Mouse (Mus musculus) mouse embryonic stem cell (cell line): ENCODE results near the gene Emx2.

Source experiments
- in situ Hi-C, 2 experiments: fragments of 300-500 bp; cut with MboI; formaldehyde crosslinking; loops; 1 replicate in 1 of 2; 3 replicates in 1 of 2; pipeline ENCODE4 v1.14.3; 2019 to 2020; ENCODE audit warnings: low sequenced_read_pairs in 2 of 2, low pct_unique_long_range_greater_than_20kb in 1 of 2, mixed read lengths in 1 of 2; ENCODE audit not compliant: unreplicated experiment in 1 of 2

The Emx2 gene

GRCm38 (mm10) chr19:59457951-59458742 is at the start of gene Emx2:
TSS of gene Emx2 (plus strand) at chr19:59458372.
- in situ Hi-C loops: loop anchor here (25.0 kb wide), 1 partner anchor 704 kb away; no protein-coding TSS in a partner anchor

DNA sequence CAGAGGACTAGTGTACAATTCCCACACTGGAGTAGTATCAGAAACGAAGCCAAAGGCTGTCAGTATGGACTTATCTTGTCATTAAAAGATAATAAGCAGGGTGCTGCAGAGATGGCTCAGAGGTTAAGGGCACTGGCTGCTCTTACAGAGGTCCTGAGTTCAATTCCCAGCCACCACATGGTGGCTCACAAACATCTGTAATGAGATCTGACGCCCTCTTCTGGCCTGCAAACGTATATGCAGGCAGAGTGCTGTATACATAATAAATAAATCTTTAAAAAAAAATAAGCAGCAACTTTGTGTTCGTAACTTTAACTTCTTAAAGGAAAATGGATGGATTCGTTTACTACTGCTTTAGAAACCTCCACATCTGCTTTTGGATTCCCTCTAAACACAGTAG is 44.0 kb upstream of the Emx2 start:
- in situ Hi-C loops: loop anchor here in 1 of 2 experiments (25.0 kb wide), 1 partner anchor 923 kb away; no protein-coding TSS in a partner anchor

GRCm38 (mm10) chr19:59418024-59418423 is 40.1 kb upstream of the Emx2 start:
- in situ Hi-C loops: loop anchor here in 1 of 2 experiments (25.0 kb wide), 1 partner anchor 919 kb away; no protein-coding TSS in a partner anchor

- in situ Hi-C loops: loop anchor here in 1 of 2 experiments (25.0 kb wide), 1 partner anchor 919 kb away; no protein-coding TSS in a partner anchor
Observed at GRCm38 (mm10) chr19:59418671-59419070, 39.5 kb upstream of the Emx2 start.

GRCm38 (mm10) chr19:59422393-59422792 is 35.8 kb upstream of the Emx2 start:
- in situ Hi-C loops: loop anchor here in 1 of 2 experiments (25.0 kb wide), 1 partner anchor 915 kb away; no protein-coding TSS in a partner anchor

DNA sequence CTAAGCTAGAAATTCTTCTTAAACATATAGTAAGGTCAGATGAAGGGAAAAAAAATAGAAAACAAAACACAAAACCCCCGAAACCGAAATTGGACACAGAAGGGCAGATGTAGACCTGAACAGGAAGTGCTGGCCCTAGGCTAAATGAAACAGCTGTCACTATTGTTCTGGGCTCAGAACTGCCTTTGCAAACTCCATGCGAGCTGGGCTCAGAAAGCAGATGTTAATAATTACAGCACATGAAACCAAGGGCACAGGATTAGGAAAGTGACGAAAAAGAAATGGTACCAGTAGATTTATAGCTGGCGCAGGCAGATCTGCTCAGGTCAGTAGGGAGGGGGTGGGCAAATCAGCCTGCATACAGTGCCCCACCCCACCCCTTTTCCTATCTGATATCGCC is 34.5 kb upstream of the Emx2 start:
- in situ Hi-C loops: loop anchor here in 1 of 2 experiments (25.0 kb wide), 1 partner anchor 914 kb away; no protein-coding TSS in a partner anchor

- in situ Hi-C loops: loop anchor here in 1 of 2 experiments (25.0 kb wide), 1 partner anchor 912 kb away; no protein-coding TSS in a partner anchor
Observed at GRCm38 (mm10) chr19:59424975-59425374, 33.2 kb upstream of the Emx2 start.

- in situ Hi-C loops: no loop called here
Observed at GRCm38 (mm10) chr19:59432286-59432685, 25.9 kb upstream of the Emx2 start.

DNA sequence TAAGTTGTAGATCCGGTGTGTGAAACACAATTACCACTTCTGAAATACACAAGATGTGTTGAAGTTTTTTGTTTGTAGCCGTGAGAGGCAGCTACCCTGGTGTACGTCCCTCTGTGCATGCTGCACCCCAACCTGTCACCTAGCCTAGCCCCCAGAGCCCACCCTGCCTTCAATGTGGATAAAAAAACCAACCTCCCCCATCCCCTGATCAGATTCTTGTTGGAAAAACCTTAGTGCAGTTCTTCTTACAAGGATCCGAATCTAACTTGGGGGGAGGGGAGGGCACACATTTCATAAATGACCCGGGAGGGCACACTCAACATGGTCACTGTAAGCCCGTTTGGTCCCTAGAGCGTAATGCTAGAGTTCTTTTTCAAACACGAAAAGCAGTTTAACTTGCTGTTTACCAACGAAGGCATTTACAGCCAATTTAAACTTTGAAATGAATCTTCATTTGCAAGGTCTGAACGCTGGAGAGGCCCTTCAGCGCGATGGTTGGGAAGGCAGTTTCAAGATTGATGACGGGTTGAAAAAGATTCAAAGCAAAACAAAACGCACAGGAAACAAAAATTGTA is 7.5 kb upstream of the Emx2 start:
- in situ Hi-C loops: loop anchor here (25.0 kb wide), 1 partner anchor 712 kb away; no protein-coding TSS in a partner anchor

DNA sequence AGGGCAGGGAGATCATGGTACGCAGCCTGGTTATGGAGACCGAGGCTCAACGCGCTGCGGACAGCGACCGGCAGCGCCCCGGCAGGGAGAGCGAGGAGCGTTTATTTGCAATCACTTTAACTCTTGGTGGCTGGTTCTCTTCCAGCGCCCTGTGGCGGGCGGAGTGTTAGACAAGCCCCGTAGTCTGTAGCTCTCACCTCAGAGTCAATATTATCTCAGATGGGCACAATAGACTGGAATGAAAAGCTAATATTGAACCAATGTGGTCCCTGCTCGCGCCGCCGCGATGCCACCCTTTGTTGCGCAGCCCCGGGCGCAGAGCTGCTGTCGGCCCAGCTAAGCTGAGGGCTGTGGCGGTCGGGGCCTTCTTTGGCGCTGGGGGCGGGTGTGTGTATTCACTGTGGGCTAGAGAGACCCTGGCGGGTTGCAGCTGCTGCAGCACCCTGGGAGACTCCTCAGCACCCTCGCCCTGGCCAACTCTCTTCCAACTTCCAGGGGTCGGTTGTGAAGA is 6.7 kb upstream of the Emx2 start:
- in situ Hi-C loops: loop anchor here (25.0 kb wide), 1 partner anchor 711 kb away; no protein-coding TSS in a partner anchor

DNA sequence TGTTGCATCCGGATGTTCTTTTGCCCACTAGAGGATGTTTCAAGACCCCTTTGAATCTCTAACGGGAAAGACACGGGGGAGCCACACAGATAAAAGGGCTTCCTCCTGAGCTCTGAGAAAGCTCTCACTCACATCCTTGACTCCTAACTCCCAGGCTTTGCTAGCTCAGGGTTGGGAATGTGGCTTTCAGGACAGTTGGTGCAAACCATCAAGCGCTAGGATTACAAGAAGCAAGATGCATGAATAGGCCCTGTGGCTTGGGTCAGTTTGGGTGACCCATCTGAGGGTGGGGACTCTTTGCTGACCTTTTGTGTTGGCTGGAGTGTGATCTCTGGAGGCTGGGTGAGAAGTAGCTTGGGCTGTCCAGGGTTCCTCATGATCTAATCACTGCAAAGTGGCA is 5.9 kb upstream of the Emx2 start:
- in situ Hi-C loops: loop anchor here (25.0 kb wide), 1 partner anchor 710 kb away; no protein-coding TSS in a partner anchor

DNA sequence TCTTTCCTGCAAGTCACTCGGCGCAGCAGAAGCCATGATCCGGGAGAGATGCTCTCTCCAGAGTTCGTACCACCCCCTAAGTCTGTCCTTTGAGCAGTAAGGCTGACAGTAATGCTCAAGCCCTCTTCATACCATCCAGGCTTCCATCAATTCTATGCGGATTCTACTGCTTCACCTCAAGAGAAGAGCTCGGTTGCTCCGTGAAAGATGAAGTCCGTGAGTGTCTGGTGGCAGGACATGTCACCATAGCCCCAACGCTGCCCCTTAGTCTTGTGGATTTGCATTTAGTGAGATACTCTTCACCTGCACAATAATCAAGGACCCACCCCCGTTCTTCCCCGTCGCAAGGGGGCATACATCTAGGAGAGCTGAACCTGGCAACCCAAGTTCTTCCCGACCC is 4.6 kb upstream of the Emx2 start:
- in situ Hi-C loops: loop anchor here (25.0 kb wide), 1 partner anchor 709 kb away; no protein-coding TSS in a partner anchor

- in situ Hi-C loops: loop anchor here (25.0 kb wide), 1 partner anchor 708 kb away; no protein-coding TSS in a partner anchor
Observed at GRCm38 (mm10) chr19:59454196-59454595, 4.0 kb upstream of the Emx2 start.

DNA sequence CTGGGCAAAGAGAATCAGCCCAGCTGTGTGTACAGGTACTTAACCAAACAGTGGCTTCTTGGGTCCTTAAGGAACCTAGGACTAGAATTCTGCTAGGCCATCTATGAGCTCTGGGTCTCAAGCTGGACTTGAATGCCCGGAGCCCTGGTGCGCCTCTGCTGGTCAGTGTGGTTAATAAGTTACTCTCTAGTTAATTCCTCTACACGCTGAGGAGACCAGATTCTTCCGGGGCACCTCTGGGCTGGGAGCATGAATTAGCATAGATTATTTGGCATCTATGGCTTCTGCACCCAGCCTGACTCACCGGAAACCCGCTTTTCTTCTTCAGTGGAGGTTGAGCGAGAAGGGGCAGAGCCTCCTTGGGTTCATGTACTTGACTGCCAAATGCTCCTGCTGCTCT is 2.5 kb upstream of the Emx2 start:
- in situ Hi-C loops: loop anchor here (25.0 kb wide), 1 partner anchor 707 kb away; no protein-coding TSS in a partner anchor

DNA sequence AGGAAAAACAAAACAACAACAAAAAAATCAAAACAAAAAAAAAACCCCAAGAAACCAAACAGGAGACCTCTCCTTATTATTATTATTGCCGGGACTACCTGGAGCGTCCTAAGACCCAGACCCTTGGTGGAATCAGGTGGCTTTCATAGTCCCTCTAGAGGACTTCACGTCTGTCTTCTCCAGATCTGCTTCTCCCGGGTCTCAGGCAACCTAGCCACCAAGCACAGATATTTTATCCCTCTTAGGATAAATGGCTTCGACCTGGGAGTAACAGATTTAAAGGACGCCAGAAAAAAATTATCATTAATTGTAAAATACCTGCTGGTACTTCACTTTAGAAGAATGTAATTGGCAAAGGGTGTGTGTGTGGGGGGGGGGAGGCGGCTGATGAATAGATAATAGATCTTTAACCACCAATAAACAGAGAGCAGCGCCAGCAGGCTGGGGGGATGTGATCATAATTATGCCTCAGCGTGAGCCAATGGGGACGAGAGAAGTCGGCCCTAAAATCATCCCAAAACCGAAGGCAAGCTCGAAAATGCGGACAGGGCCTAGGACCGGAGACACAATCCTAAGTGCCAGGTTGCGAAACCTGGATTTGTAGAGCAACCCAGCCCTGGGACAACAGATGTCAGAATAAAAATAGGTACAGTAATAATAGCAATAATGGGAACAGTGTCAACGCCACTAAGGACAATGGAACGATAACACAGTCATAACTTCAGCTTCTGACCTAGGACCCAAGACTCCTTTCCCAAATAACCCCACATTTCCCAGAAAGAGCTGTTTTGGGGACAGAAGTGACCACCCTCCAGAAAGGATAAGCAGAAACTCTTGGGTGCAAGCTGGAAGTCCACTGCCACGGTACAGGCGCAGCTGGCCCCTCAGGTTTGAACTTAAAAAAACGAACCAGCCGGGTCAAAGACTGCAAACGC is 894 bp upstream of the Emx2 start:
- in situ Hi-C loops: loop anchor here (25.0 kb wide), 1 partner anchor 705 kb away; no protein-coding TSS in a partner anchor

DNA sequence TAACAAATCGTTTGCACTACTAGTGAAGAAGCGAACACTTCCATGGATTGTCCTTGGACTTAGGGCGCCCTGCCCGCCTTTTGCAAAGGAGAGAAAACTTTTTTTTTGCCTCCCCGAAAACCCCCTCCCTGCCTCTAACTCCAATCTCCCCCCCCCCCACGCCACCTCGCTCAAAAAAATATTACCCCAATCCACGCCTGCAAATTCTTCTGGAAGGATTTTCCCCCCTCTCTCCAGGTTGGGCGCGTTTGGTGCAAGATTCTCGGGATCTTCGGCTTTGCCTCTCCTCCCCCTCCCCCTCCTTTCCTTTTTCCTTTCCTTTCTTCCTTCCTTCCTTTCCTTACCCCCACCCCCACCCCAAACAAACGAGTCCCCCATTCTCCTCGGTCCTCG is 567 bp downstream of the Emx2 start:
- in situ Hi-C loops: loop anchor here (25.0 kb wide), 1 partner anchor 704 kb away; no protein-coding TSS in a partner anchor

GRCm38 (mm10) chr19:59459158-59459781 is 1.1 kb downstream of the Emx2 start:
- in situ Hi-C loops: loop anchor here (25.0 kb wide), 1 partner anchor 703 kb away; no protein-coding TSS in a partner anchor
